Mouse (Mus musculus): ENCODE measurements around the gene Ms4a4c. TPM values are rescaled to one million over a fixed set of nuclear protein-coding genes. Genes with fewer than 3 reads are reported as not detected.
"Not testable (repeated sequence)": the region's sequence is repeated elsewhere in the genome, so short reads cannot be mapped to it uniquely, and the experiment has no call there.

Ms4a4c gene
- total RNA-seq, 1 experiment: not detected

DNA sequence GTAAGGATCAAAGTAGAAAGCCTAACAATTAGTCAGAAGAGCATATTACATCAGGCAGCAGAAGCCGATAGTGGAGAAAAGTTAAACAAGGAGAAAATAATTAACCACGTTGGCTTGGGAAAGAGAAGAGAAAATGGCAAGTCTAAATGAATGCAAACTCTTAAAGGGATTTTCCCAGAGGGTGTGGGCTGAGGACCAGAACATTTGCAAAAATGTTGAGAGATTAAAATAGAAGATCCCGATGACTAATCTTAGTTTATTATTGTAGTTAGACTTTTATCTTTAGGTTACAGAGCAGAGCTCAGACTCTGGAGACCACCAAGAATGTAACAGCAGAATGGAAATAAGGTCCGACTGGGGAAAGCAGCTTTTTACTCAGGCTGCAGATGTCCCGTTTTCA lies 61.9 kb downstream of the Ms4a4c start:
- no peaks in the 10 kb centered on the region for H3K4me1 ChIP-seq (ENCODE audit: control insufficient read depth in 2 of 2, insufficient read depth in 2 of 2, low read length in 2 of 2, poor library complexity in 1 of 2)
- DNase-seq (ENCODE audit: low read depth, low spot score): no peak
- in situ Hi-C loops (cut with MboI; ENCODE audit: low sequenced_read_pairs in 2 of 2, unreplicated experiment in 2 of 2): no loop called here
- H3K9me3 ChIP-seq (ENCODE audit: control insufficient read depth, insufficient read depth, low read depth, low read length): no peaks in the 10 kb centered on the region
- H3K4me3 ChIP-seq (ENCODE audit: insufficient read depth in 1 of 2, low read depth in 1 of 2, low read length in 2 of 2, poor library complexity in 1 of 2, severe bottlenecking in 1 of 2): no peak overlapping the region
- TF ChIP-seq CHD2 (IDR thresholded peaks at IDR 0.05; ENCODE audit: low read depth, low read length) (no peak), HCFC1 (IDR thresholded peaks at IDR 0.05; ENCODE audit: borderline replicate concordance, insufficient read depth, low read length) (no peak)
- H3K27ac ChIP-seq (ENCODE audit: insufficient read depth, low read depth, low read length, poor library complexity, severe bottlenecking): no peak overlapping the region
- no peak overlapping the region for H3K9ac ChIP-seq (ENCODE audit: insufficient read depth, low read depth, low read length, poor library complexity, severe bottlenecking)
- no peaks in the 10 kb centered on the region for H3K36me3 ChIP-seq (ENCODE audit: control insufficient read depth, insufficient read depth, low read length, poor library complexity, severe bottlenecking)

DNA sequence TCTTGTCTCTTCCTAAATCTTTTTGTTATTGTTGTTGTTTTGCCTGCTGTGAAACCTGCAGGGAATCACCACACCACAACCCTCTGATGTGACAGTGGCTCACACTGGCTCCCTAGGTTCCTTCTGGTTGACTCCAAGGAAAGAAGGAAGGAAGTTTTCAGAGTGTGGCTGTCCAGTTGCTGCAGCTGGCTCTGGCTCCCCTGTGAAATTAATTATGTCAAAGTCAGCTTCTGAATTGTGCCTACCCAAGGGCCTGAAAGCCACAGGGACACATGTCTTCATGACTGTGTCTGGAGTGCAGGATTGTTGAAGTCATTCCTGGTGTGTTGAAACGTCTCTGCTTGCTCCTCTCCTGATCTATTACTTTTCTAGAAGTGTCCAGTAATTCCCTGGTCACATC lies 63.8 kb downstream of the Ms4a4c start:
- DNase-seq (ENCODE audit: low read depth, low spot score); H3K9ac ChIP-seq (ENCODE audit: insufficient read depth, low read depth, low read length, poor library complexity, severe bottlenecking); H3K36me3 ChIP-seq (ENCODE audit: control insufficient read depth, insufficient read depth, low read length, poor library complexity, severe bottlenecking); in situ Hi-C loops (cut with MboI; ENCODE audit: low sequenced_read_pairs in 2 of 2, unreplicated experiment in 2 of 2); H3K4me3 ChIP-seq (ENCODE audit: insufficient read depth in 1 of 2, low read depth in 1 of 2, low read length in 2 of 2, poor library complexity in 1 of 2, severe bottlenecking in 1 of 2); H3K27ac ChIP-seq (ENCODE audit: insufficient read depth, low read depth, low read length, poor library complexity, severe bottlenecking); H3K4me1 ChIP-seq (ENCODE audit: control insufficient read depth in 2 of 2, insufficient read depth in 2 of 2, low read length in 2 of 2, poor library complexity in 1 of 2); H3K9me3 ChIP-seq (ENCODE audit: control insufficient read depth, insufficient read depth, low read depth, low read length): not testable (repeated sequence)

DNA sequence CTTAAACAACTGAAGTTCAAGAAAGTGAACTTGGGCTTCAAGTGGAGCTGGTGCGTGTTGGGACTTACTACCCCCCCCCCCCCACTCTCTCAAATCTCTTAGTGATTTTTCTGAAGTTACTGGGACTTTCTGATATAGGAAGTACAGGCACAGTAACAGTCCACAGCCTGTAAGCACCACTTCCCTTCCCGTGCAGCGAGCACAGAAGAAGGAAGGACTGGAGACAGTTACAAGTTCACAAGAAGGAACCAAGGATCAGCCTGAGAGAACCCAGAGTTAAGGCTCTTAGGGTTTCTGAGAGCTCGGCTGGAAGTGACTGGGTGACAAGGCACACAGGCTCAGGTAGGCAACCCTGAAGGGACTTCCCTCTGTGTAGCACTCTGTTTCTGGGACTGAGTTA lies 64.6 kb downstream of the Ms4a4c start, which contains the start of gene Ms4a6c:
Gene Ms4a6c, plus strand, starts transcription at position 152 of the 400 bp plus-strand sequence.
- H3K36me3 ChIP-seq (ENCODE audit: control insufficient read depth, insufficient read depth, low read length, poor library complexity, severe bottlenecking); in situ Hi-C loops (cut with MboI; ENCODE audit: low sequenced_read_pairs in 2 of 2, unreplicated experiment in 2 of 2); H3K4me3 ChIP-seq (ENCODE audit: insufficient read depth in 1 of 2, low read depth in 1 of 2, low read length in 2 of 2, poor library complexity in 1 of 2, severe bottlenecking in 1 of 2); H3K4me1 ChIP-seq (ENCODE audit: control insufficient read depth in 2 of 2, insufficient read depth in 2 of 2, low read length in 2 of 2, poor library complexity in 1 of 2); H3K27ac ChIP-seq (ENCODE audit: insufficient read depth, low read depth, low read length, poor library complexity, severe bottlenecking); H3K9me3 ChIP-seq (ENCODE audit: control insufficient read depth, insufficient read depth, low read depth, low read length); H3K9ac ChIP-seq (ENCODE audit: insufficient read depth, low read depth, low read length, poor library complexity, severe bottlenecking); DNase-seq (ENCODE audit: low read depth, low spot score): not testable (repeated sequence)

Other genes starting within 250 kb of the Ms4a4c start
- gene 1700025F22Rik, start 239.4 kb upstream of the Ms4a4c start, total RNA-seq (2012; rRNA removed): not detected in 2 replicates
- gene Ms4a13, start 208.0 kb upstream of the Ms4a4c start, total RNA-seq (2012; rRNA removed): not detected in 2 replicates
- not detected in 2 replicates for gene Ms4a12, start 172.3 kb upstream of the Ms4a4c start, total RNA-seq (2012; rRNA removed)
- gene Ms4a1, start 138.5 kb upstream of the Ms4a4c start, total RNA-seq (2012; rRNA removed): 0.11 and 0.62 TPM in 2 replicates
- 0.53 TPM in 1 of 2 replicates, not detected in the other for gene Ms4a5, start 120.9 kb upstream of the Ms4a4c start, total RNA-seq (2012; rRNA removed)
- 0.69 and 0.71 TPM in 2 replicates for gene Ms4a14, start 90.3 kb upstream of the Ms4a4c start, total RNA-seq (2012; rRNA removed)
- gene Ms4a7, start 68.6 kb upstream of the Ms4a4c start, total RNA-seq (2012; rRNA removed): 0.36 and 0.42 TPM in 2 replicates
- gene Ms4a4a, start 29.2 kb upstream of the Ms4a4c start, total RNA-seq (2012; rRNA removed): not detected in 2 replicates
- gene Ms4a4b, start 38.8 kb downstream of the Ms4a4c start, total RNA-seq (2012; rRNA removed): not detected in 2 replicates
- gene Ms4a6c, start 64.6 kb downstream of the Ms4a4c start, total RNA-seq (2012; rRNA removed): not detected in 2 replicates
- not detected in 2 replicates for gene Gm8369, start 81.2 kb downstream of the Ms4a4c start, total RNA-seq (2012; rRNA removed)
- not detected in 2 replicates for gene Ms4a6b, start 111.7 kb downstream of the Ms4a4c start, total RNA-seq (2012; rRNA removed)
- 0.58 and 1.8 TPM in 2 replicates for gene Ms4a4d, start 132.0 kb downstream of the Ms4a4c start, total RNA-seq (2012; rRNA removed)
- 2.3 and 4.0 TPM in 2 replicates for gene Ms4a6d, start 200.1 kb downstream of the Ms4a4c start, total RNA-seq (2012; rRNA removed)
- not detected in 2 replicates for gene Ms4a2, start 218.9 kb downstream of the Ms4a4c start, total RNA-seq (2012; rRNA removed)
- gene Ms4a3, start 236.1 kb downstream of the Ms4a4c start, total RNA-seq (2012; rRNA removed): not detected in 2 replicates